ENCODE assay signal across 8 mouse cellular contexts in genomic region chr2:165831637-165832289, GRCm38 (mm10).
DNase-seq lines count a peak whose midpoint lies in the region; ATAC-seq lines count a peak whose summit lies in the region.
"Had no signal": no experiment of that assay in that cellular context is flagged by ENCODE, and none has a peak within 500 bp of the region (broad histone marks: within the 10 kb centered on the region; RNA-seq: fewer than 3 reads in every experiment).

No protein-coding gene starts in this region.

- no peaks in the 10 kb centered on the region for H3K9me3 ChIP-seq in kidney, embryonic 14.5 days (ENCODE audit: control insufficient read depth, low read length)
- no peaks in the 10 kb centered on the region for H3K9me3 ChIP-seq in embryonic facial prominence, embryonic 15.5 days (replicated peaks)
- H3K9me3 ChIP-seq in limb, embryonic 13.5 days, result no peaks in the 10 kb centered on the region

- no peak overlapping the region for H3K9ac ChIP-seq in kidney, embryonic 14.5 days (ENCODE audit: low read depth, low read length)
- no peak overlapping the region for H3K9ac ChIP-seq in embryonic facial prominence, embryonic 15.5 days
- H3K9ac ChIP-seq in limb, embryonic 13.5 days, result no peak overlapping the region

- 74% methylated on average over 8 of the region's 8 CpGs for WGBS in kidney, embryonic 14.5 days
- WGBS in embryonic facial prominence, embryonic 15.5 days, result 43% methylated on average over 8 of the region's 8 CpGs
- 62% methylated on average over 8 of the region's 8 CpGs for WGBS in limb, embryonic 13.5 days

- ATAC-seq in kidney, embryonic 14.5 days (ENCODE audit: low FRiP score, low TSS enrichment), result no peak
- peak; percentile 67 for ATAC-seq in embryonic facial prominence, embryonic 15.5 days (ENCODE audit: insufficient number of reproducible peaks, low FRiP score, low TSS enrichment, low read depth)
- 0 out of 2 replicates have a peak, but pooled peaks have one; percentile 44 for ATAC-seq in limb, embryonic 13.5 days (ENCODE audit: low FRiP score, low read depth)

- no peaks in the 10 kb centered on the region for H3K27me3 ChIP-seq in kidney, embryonic 14.5 days (ENCODE audit: control insufficient read depth, insufficient read depth, low read length)
- H3K27me3 ChIP-seq in embryonic facial prominence, embryonic 15.5 days, result no peaks in the 10 kb centered on the region
- H3K27me3 ChIP-seq in limb, embryonic 13.5 days, result no peaks in the 10 kb centered on the region

- no peak overlapping the region for H3K4me3 ChIP-seq in kidney, embryonic 14.5 days (ENCODE audit: low read length)
- no peak overlapping the region for H3K4me3 ChIP-seq in embryonic facial prominence, embryonic 15.5 days (replicated peaks)
- H3K4me3 ChIP-seq in limb, embryonic 13.5 days, result no peak overlapping the region

- no peak overlapping the region for H3K4me2 ChIP-seq in kidney, embryonic 14.5 days (replicated peaks; ENCODE audit: low read depth, low read length)
- no peak overlapping the region for H3K4me2 ChIP-seq in embryonic facial prominence, embryonic 15.5 days (replicated peaks)
- H3K4me2 ChIP-seq in limb, embryonic 13.5 days (replicated peaks), result no peak overlapping the region

- H3K4me1 ChIP-seq in kidney, embryonic 14.5 days (ENCODE audit: control insufficient read depth, insufficient read depth, low read length), result 0 out of 2 replicates have a peak, but pooled peaks cover 7% of the 10 kb centered on the region
- peaks cover 65% of the 10 kb centered on the region for H3K4me1 ChIP-seq in embryonic facial prominence, embryonic 15.5 days
- H3K4me1 ChIP-seq in limb, embryonic 13.5 days, result peaks cover 24% of the 10 kb centered on the region

- DNase-seq in kidney, adult 11 months, result peak; percentile 51
- peak; percentile 96 for DNase-seq in ZHBTc4 (ENCODE audit: low read depth, low spot score)
- no peak for DNase-seq in adrenal gland, postnatal 10 days
- no peak for DNase-seq in right cerebral cortex, postnatal 36 days (ENCODE audit: low spot score in 2 of 2)
- DNase-seq: cerebellum, adult 2 months had no signal

- no peak overlapping the region; the same call in 1 of the 2 replicates for H3K27ac ChIP-seq in kidney, embryonic 14.5 days (ENCODE audit: low read depth, low read length)
- H3K27ac ChIP-seq in embryonic facial prominence, embryonic 15.5 days (replicated peaks), result peak overlapping the region; percentile 82
- peak overlapping the region; percentile 73; the same call in 1 of the 2 replicates for H3K27ac ChIP-seq in limb, embryonic 13.5 days

- H3K36me3 ChIP-seq in kidney, embryonic 14.5 days (ENCODE audit: control insufficient read depth, insufficient read depth, low read length), result peaks cover 96% of the 10 kb centered on the region
- peaks cover 67% of the 10 kb centered on the region for H3K36me3 ChIP-seq in embryonic facial prominence, embryonic 15.5 days
- peaks cover 90% of the 10 kb centered on the region for H3K36me3 ChIP-seq in limb, embryonic 13.5 days

Comparison
In these comparisons a context has a peak if more than half of its experiments do, and no peak if none do; other contexts are left out.
1. DNase-seq: peak in kidney, adult 11 months (single experiment) and ZHBTc4 (single experiment); none in adrenal gland, postnatal 10 days (single experiment) and right cerebral cortex, postnatal 36 days (0 of 2).